In the genomic region with DNA sequence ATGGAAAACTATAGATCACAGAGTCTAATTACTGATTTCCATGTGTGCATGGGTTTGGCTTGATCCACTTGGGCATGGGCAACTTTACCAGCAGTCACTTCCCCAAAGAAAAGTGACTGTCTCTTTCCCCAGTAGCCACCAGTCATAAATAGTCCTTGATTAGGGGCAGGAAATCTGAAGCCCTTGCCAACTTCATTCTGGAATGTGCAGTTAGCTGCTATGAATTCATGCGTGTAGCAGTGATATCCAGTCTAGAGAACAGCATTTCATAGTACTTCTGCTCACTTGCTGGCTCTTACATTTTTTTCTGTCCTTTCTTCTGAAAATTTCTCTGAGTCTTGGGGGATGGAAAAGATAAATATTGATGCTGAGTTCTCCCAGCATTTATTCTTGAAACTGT, we compare ENCODE assay signal across 34 mouse cellular contexts.
"Had no signal": no experiment of that assay in that cellular context is flagged by ENCODE, and none has a peak within 500 bp of the region (broad histone marks: within the 10 kb centered on the region; RNA-seq: fewer than 3 reads in every experiment).

No protein-coding gene starts in this region.

- DNase-seq: heart, postnatal 14 days; heart, postnatal 36 days; heart, postnatal 4 days; kidney, adult 11 months; kidney, adult 18-20 months; kidney, adult 2 months; kidney, adult 8-10 months; kidney, adult 9 months; kidney, postnatal 10 days; kidney, postnatal 14 days; kidney, postnatal 25 days; kidney, postnatal 36 days; kidney, postnatal 4 days; layer of hippocampus, adult 9-11 months; layer of hippocampus, postnatal 36 days had no signal

- ATAC-seq: hindbrain, embryonic 16.5 days; hindbrain, postnatal 0 days; inflammation-experienced regulatory T-cells, adult 6 months; intestine, embryonic 15.5 days; intestine, embryonic 16.5 days; intestine, postnatal 0 days had no signal

- H3K4me2 ChIP-seq: heart, embryonic 11.5 days; heart, embryonic 12.5 days; heart, embryonic 13.5 days; heart, embryonic 15.5 days; hindbrain, embryonic 12.5 days; hindbrain, embryonic 13.5 days; hindbrain, embryonic 14.5 days; hindbrain, embryonic 15.5 days; intestine, embryonic 15.5 days; kidney, embryonic 15.5 days had no signal

- H3K4me3 ChIP-seq: heart, embryonic 12.5 days; heart, embryonic 13.5 days; heart, embryonic 15.5 days; hindbrain, embryonic 10.5 days; hindbrain, embryonic 12.5 days; hindbrain, embryonic 13.5 days; hindbrain, embryonic 15.5 days; intestine, embryonic 15.5 days; kidney, embryonic 15.5 days; layer of hippocampus, adult 2 months; left cerebral cortex, adult 2 months had no signal

- H3K27ac ChIP-seq: heart, embryonic 13.5 days; heart, embryonic 15.5 days; hindbrain, embryonic 10.5 days; hindbrain, embryonic 12.5 days; hindbrain, embryonic 13.5 days; hindbrain, embryonic 14.5 days; hindbrain, embryonic 15.5 days; hindbrain, postnatal 0 days; intestine, embryonic 15.5 days; kidney, embryonic 15.5 days; kidney, postnatal 0 days; layer of hippocampus, adult 2 months; left cerebral cortex, adult 2 months had no signal

- H3K9ac ChIP-seq: heart, embryonic 12.5 days; heart, embryonic 13.5 days; heart, embryonic 15.5 days; hindbrain, embryonic 12.5 days; hindbrain, embryonic 13.5 days; hindbrain, embryonic 14.5 days; hindbrain, embryonic 15.5 days; intestine, embryonic 15.5 days; kidney, embryonic 15.5 days had no signal

- H3K36me3 ChIP-seq: heart, embryonic 12.5 days; heart, embryonic 13.5 days; heart, embryonic 15.5 days; hindbrain, embryonic 10.5 days; hindbrain, embryonic 12.5 days; hindbrain, embryonic 13.5 days; hindbrain, embryonic 15.5 days; intestine, embryonic 15.5 days; kidney, embryonic 15.5 days had no signal

- H3K9me3 ChIP-seq: heart, embryonic 12.5 days; heart, embryonic 13.5 days; heart, embryonic 15.5 days; hindbrain, embryonic 12.5 days; hindbrain, embryonic 13.5 days; hindbrain, embryonic 15.5 days; intestine, embryonic 15.5 days; kidney, embryonic 15.5 days had no signal

- H3K27me3 ChIP-seq: heart, embryonic 12.5 days; heart, embryonic 13.5 days; heart, embryonic 15.5 days; hindbrain, embryonic 12.5 days; hindbrain, embryonic 13.5 days; hindbrain, embryonic 15.5 days; intestine, embryonic 15.5 days; kidney, embryonic 15.5 days had no signal

- H3K4me1 ChIP-seq: heart, embryonic 12.5 days; heart, embryonic 15.5 days; hindbrain, embryonic 10.5 days; hindbrain, embryonic 12.5 days; hindbrain, embryonic 13.5 days; hindbrain, embryonic 15.5 days; intestine, embryonic 15.5 days; kidney, embryonic 15.5 days had no signal
